Mouse (Mus musculus) heart, adult 8-10 months (tissue): ENCODE measurements around the gene Ccdc181. TPM values are rescaled to one million over a fixed set of nuclear protein-coding genes. Genes with fewer than 3 reads are reported as not detected.
"Not testable (repeated sequence)": the region's sequence is repeated elsewhere in the genome, so short reads cannot be mapped to it uniquely, and the experiment has no call there.

Experiments
- DNase-seq: peaks from one replicate; pipeline ENCODE4 v3.0.0; 2022; ENCODE audit warnings: low spot score
- total RNA-seq, 4 experiments: library from RNA; stranded (reverse); gene quantifications; 2 replicates each; pipeline ENCODE4 v1.2.4; 2022

Gene Ccdc181
- total RNA-seq = 10 to 100 TPM in 1 of 4 experiments, 1 to 10 TPM in 3; 9.0 to 10.0 (median 10.0) TPM

DNA sequence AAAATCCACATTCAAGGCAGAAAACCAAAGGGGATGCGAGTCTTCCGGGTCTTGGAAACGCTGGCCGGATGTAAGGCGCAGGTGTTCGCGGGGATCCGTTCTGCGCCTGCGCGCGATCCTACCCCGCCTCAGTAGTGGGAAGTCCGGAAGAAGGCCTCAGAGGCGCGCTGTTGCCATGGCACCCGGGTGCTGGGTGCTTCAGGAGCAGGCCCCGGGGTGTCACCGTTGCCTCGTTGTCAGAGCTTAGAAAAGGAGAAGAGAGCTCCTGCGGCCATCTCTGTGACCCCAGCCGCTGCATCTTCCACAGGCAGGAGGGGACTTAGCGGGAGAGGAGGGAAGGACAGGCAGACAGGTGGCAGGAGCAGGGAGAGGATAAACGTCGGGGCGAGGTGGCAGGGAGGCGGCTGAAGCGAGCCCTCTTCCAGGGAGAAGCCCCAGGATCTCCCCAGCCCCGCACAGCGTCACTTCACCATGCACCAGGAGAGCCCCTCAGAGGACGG, at the start of gene Ccdc181:
TSS of gene Ccdc181 (plus strand) at position 131 of the 500 bp plus-strand sequence.
- DNase-seq = peak; percentile 89

DNA sequence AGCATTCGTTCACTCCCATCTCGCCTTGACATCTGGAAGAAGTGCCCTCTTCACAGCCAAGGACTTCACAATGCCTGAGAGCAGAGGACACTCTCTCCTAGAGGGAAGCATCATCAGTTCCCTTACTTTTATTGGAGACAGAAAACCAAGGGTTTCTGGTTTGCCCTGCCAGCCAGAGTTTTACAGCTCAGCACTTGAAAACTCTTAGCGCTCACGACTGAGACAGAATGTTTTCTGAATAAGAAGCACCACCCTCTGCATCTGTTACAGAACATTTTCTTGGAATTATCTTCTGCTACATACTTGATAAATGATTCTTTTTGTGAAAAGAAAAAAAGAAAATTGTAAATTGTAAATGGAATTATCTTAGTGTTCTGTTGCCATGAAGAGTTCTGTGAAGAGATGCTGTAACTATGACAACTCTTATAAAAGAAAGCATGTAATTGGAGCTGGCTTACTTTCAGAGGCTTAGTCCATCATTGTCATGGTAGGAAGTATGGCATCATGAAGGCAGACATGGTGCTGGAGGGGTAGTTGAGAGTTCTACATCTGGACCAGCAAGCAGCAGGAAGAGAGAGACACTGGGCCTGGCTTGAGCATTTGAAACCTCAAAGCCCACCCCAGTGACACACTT, 43.3 kb upstream of the Ccdc181 start:
- DNase-seq = not testable (repeated sequence)

DNA sequence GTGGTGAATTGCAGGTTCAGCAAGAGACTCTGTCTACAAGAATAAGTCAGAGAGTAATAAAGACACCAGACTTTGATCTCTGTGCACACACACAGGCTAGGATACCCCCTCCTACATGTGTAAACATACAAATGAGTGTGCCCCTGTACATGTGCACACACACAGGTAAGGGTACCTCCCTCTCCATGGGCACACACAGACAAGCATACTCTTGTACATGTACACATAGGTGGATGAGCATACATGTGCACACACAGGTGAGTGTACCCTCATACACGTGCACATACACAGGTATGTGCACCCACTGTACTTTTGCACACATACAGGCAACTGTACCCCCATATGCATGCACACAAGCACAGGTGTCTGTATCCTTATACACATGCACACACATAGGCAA, 41.9 kb upstream of the Ccdc181 start:
- no peak for DNase-seq

DNA sequence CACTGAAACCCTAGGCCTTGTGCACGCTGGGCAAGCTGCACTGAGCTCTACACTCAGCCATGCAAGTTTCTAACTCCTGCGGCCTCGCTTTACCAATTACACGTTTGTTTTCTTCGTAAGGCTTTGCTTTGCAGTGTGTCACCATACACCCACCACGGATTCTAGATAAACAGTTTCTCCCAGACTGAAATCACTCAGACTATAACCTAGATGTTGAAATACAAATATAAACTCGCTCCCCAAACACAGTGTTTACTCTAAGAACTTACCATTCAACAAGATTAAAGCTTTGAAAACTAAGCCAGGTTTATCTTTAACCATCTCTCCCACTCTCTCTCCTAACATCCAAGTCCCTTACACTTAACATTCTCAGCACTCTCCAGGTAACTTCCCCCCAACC, 40.3 kb upstream of the Ccdc181 start:
- no peak for DNase-seq

GRCm38 (mm10) chr1:164236078-164236477, 39.3 kb upstream of the Ccdc181 start:
- peak; percentile 51 for DNase-seq

GRCm38 (mm10) chr1:164241494-164241893, 33.9 kb upstream of the Ccdc181 start:
- no peak for DNase-seq

GRCm38 (mm10) chr1:164242809-164243208, 32.6 kb upstream of the Ccdc181 start:
- no peak for DNase-seq

DNA sequence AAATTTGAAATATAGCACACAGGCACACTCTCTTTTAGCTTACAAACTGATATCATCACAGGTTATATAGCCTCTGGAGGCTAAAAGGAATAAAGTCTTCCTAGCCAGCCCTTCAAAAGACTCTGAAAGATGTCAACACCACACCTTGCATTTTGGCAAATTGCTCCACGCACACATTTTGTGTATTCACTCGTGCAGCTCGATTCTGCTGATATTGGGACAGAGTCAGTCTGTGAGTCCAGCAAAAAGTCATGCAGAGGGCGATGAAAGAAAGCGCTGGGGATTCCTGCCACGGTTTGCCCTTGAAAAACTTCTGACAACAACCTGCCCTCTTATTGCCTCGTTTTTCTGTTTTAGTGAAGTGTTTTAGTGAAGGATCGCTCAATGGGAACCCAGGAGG, 27.9 kb upstream of the Ccdc181 start:
- DNase-seq = no peak

GRCm38 (mm10) chr1:164247971-164248370, 27.4 kb upstream of the Ccdc181 start:
- DNase-seq = no peak

DNA sequence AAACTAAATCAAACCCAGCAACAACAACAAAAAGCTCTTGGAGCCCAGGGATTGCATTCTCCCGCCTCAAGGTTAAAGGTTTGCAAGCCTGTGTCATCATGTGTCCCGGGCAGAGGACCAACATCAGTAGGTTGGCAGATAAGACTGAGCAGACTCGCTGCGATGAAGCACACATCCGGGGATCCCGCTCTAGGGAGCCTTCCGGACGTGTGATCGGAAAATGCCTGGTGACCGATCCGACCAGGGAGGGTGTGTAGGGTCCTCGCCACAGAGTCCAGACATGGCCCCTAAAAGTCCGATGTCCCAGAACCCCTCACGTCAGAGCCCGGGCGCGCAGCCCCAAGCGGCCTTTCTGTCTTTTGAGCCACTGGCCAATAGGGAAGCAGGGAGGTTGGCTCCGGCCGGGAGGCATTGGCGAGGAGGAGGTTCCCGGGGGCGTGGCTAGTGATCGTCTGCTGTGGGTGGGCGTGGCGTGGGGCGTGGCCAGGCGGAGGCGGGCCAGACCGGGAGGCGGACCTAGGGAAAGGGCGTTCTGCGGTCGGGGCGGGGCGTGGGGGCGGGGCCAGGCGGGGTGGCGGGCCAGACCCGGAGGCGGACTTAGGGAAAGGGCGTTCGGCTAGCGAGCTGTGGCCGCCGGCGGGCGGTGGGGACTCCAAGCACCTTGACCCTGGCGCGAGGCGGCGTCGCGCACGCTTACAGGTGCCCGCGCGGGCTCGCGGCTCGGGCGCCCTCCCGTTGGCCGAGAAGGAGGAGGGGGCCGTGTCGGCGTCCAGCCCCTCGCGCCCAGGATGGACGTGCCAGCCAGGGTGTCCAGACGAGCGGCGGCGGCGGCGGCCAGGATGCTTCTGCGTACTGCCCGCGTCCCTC, 26.7 kb upstream of the Ccdc181 start, which contains the start of gene Slc19a2:
TSS of gene Slc19a2 (plus strand) at position 582 of the 867 bp plus-strand sequence.
- peak; percentile 96 for DNase-seq

- peak; percentile 22 for DNase-seq
These were observed 26.1 kb upstream of the Ccdc181 start for GRCm38 (mm10) chr1:164249332-164249711.

GRCm38 (mm10) chr1:164250391-164251150, 24.8 kb upstream of the Ccdc181 start:
- DNase-seq = no peak

DNA sequence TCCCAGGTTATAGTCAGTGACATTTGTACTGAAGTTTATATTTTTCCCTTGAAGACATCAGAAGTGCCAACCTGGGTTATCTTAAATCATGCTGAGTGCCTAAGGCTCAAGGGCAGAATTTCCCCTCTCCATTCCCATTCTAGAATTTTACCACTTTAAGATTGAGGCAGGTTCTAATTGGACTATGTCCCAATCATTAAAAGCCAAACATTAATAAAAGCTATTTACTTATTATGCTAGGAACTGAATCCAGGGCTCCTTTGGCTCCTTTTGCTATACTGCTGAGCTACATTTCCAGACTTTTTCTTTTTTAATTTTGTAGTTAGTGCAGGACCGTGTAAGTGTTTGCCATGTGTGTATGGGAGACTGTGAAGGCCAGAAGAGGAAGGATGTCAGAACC, 23.9 kb upstream of the Ccdc181 start:
- DNase-seq = no peak

GRCm38 (mm10) chr1:164252551-164252950, 22.8 kb upstream of the Ccdc181 start:
- DNase-seq = no peak

GRCm38 (mm10) chr1:164254836-164255235, 20.5 kb upstream of the Ccdc181 start:
- DNase-seq = no peak

DNA sequence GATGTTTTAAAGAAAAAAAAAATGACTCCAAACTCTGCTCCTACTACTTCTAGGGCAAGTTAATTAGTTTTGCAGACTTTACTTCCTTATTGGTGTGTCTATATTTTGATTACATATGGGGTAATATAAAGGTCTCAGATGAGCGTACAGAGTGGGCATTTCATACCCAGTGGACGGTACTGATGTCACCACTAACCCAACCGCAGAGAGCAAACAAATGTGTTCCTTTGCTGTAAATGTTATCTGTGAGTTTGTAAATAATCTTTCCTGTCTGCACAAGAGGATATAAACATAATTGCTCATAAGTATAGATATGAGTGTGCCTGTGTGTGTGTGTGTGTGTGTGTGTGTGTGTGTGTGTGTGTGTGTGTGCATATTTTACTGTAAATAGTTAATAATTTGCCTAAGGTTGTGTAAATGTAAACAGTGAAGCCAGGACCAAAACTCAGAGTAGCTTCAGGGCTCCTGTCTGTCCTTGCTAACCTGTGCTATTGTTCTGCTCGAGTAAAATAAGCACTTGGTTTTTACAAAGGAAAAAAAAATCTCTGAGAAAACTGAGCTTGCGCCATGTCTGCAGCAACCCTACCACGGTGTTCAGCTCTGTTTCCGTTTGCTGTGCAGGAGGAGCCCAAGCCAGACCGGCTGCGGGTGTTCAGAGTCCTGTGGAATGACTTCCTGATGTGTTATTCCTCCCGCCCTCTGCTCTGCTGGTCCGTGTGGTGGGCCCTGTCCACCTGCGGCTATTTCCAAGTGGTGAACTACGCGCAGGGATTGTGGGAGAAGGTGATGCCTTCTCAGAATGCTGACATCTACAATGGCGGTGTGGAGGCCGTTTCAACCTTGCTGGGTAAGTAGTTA, 15.0 kb upstream of the Ccdc181 start:
- DNase-seq = no peak

DNA sequence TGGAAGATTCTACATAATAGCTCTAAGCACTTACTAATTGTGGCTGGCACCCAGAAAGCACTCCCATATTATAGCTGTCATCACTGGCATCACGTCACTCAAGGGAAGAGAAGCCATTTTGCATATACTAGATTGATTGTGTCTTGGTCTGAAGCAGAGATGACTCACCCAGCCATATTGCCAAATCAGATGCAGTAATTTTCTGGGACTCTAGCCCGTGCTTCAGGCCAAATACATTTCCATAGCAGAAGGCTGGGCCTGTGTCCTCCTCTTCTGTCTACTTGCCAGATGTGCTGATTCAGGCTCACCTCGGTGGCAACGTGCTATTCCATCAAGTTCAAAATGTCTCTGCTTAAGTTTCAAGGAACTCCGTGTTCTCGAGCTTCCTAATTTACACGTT, 13.8 kb upstream of the Ccdc181 start:
- peak; percentile 23 for DNase-seq

GRCm38 (mm10) chr1:164270941-164271340, 4.4 kb upstream of the Ccdc181 start:
- DNase-seq = no peak

DNA sequence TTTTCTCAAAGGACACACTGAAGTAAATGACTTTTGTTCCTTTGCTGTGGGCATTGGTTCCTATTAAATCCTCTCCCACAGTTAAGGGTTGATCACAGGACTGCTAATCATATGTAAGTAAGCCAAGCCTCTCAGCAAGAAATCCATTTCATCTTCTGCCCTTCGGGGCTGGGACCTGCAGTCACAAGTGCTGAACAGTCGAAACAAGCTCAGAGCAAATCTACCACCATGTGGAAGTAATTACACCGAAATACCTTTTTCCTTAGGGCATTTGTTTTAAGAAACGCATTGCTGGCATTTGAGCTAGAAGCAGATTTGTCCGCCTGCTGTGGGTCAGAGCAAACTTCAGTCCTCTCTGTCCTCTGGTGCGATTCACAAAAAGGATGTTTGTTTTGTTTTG, 1.7 kb upstream of the Ccdc181 start:
- DNase-seq = no peak

GRCm38 (mm10) chr1:164276552-164276951, 1.2 kb downstream of the Ccdc181 start:
- DNase-seq = no peak

- no peak for DNase-seq
These were observed 3.9 kb downstream of the Ccdc181 start for GRCm38 (mm10) chr1:164279332-164279731.
